Mouse (Mus musculus) neural tube, embryonic 14.5 days (tissue): ENCODE results near the gene Plin5. TPM values are rescaled to one million over a fixed set of nuclear protein-coding genes. Genes with fewer than 3 reads are reported as not detected.

Source experiments
- ATAC-seq: fragments of 200-750 bp; cut with Nextera tagmentation; 2 replicates; pipeline ENCODE4 v1.8.0; 2017; ENCODE audit warnings: low read depth, mild to moderate bottlenecking, moderate TSS enrichment, moderate library complexity
- H3K27ac ChIP-seq: fragments of 300-500 bp; sonication (generic); 2 replicates; pipeline ENCODE4 v1.5.1; 2014; ENCODE audit warnings: low read depth, mild to moderate bottlenecking, control low read depth, low read length, moderate library complexity, mixed read lengths
- H3K27me3 ChIP-seq: fragments of 300-500 bp; sonication (generic); 2 replicates; pipeline ENCODE4 v1.6.1; 2014; ENCODE audit warnings: low read length; ENCODE audit not compliant: control insufficient read depth, insufficient read depth
- H3K36me3 ChIP-seq: fragments of 300-500 bp; sonication (generic); 2 replicates; pipeline ENCODE4 v1.6.1; 2014; ENCODE audit warnings: low read length, mixed read lengths; ENCODE audit not compliant: control insufficient read depth, insufficient read depth
- H3K4me1 ChIP-seq: fragments of 300-500 bp; sonication (generic); 2 replicates; pipeline ENCODE4 v1.6.1; 2014; ENCODE audit warnings: low read length; ENCODE audit not compliant: control insufficient read depth, insufficient read depth
- H3K4me2 ChIP-seq: fragments of 300-500 bp; sonication (generic); 2 replicates; pipeline ENCODE4 v1.6.1; 2014; ENCODE audit warnings: mild to moderate bottlenecking, low read depth, low read length, control low read depth
- H3K4me3 ChIP-seq: fragments of 300-500 bp; sonication (generic); 2 replicates; pipeline ENCODE4 v1.5.1; 2014; ENCODE audit warnings: low read depth, low read length, control low read depth, mixed read lengths
- H3K9ac ChIP-seq: fragments of 300-500 bp; sonication (generic); replicated peaks from 2 replicates; pipeline ENCODE4 v1.6.1; 2014; ENCODE audit warnings: low read depth, mild to moderate bottlenecking, control low read depth, low read length, mixed read lengths
- H3K9me3 ChIP-seq: fragments of 300-500 bp; sonication (generic); 2 replicates; pipeline ENCODE4 v1.6.1; 2016; ENCODE audit warnings: low read length; ENCODE audit not compliant: control insufficient read depth
- WGBS: fragments of 180-500 bp; shearing (Covaris S2); extraction: QIAGEN DNeasy Blood & Tissue Kit; methylation state at CpG from one replicate; pipeline ENCODE4 v1.1.7; 2014; 5-methylcytosine and 5-hydroxymethylcytosine counted together
- polyA plus RNA-seq: library from polyadenylated mRNA; unstranded; fragments of >200 nt; fragmentation: Nextera tagmentation; extraction: Ambion mirVana; gene quantifications from 2 replicates; pipeline ENCODE4 v1.2.1, GENCODE M21; 2014

The Plin5 gene
- polyA plus RNA-seq, 1 experiment from 2014 or later: 1.9 TPM

DNA sequence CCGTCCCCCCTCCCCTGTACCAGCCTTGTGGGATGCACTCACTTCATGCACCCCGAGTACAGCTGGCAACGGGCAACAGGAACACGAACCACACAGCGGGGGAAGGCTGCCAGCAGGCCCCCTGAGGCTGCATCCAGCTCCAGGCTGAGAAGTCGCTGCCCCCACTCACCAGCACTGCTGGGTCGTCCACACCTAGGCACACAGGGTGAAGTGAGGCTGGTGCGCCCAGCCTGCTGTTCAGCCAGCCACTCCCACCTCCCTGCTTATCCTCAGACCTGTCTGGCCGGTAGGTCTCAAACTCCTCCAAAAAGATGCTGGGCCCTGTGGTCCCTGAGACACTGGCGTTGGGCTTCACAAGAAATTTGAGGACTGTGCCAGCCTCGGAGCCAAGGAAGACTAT lies 8.8 kb upstream of the Plin5 start:
- H3K27me3 ChIP-seq: peaks cover 24% of the 10 kb centered on the region
- ATAC-seq: no peak
- peaks cover 8% of the 10 kb centered on the region for H3K9me3 ChIP-seq
- no peaks in the 10 kb centered on the region for H3K4me1 ChIP-seq
- no peak overlapping the region for H3K9ac ChIP-seq
- WGBS: 72% methylated on average over 11 of the region's 11 CpGs
- H3K4me3 ChIP-seq: no peak overlapping the region
- H3K4me2 ChIP-seq: no peak overlapping the region
- peaks cover 44% of the 10 kb centered on the region for H3K36me3 ChIP-seq
- H3K27ac ChIP-seq: no peak overlapping the region

DNA sequence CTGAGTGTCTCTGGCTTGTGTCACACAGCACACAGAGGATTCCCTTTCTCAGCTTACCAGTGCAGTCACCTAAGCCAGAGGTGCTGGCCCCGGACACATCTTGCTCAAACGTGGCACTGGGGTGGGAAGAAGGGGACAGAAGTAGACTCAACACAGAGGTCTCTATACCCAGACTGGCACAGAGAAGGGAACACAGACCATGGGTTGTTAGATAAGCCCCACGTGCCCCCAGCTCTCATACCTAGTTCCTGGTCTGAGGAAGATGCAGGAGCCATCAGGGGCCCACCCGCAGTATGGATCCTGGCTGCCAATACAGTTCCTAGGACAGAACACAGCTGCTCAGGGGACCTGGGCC lies 7.9 kb upstream of the Plin5 start:
- Histone ChIP-seq H3K4me3 (no peak overlapping the region), H3K9ac (no peak overlapping the region), H3K27me3 (peaks cover 33% of the 10 kb centered on the region), H3K36me3 (peaks cover 35% of the 10 kb centered on the region), H3K4me1 (no peaks in the 10 kb centered on the region), H3K27ac (no peak overlapping the region), H3K4me2 (no peak overlapping the region), H3K9me3 (peaks cover 8% of the 10 kb centered on the region)
- ATAC-seq: no peak
- 94% methylated on average over 4 of the region's 4 CpGs for WGBS

DNA sequence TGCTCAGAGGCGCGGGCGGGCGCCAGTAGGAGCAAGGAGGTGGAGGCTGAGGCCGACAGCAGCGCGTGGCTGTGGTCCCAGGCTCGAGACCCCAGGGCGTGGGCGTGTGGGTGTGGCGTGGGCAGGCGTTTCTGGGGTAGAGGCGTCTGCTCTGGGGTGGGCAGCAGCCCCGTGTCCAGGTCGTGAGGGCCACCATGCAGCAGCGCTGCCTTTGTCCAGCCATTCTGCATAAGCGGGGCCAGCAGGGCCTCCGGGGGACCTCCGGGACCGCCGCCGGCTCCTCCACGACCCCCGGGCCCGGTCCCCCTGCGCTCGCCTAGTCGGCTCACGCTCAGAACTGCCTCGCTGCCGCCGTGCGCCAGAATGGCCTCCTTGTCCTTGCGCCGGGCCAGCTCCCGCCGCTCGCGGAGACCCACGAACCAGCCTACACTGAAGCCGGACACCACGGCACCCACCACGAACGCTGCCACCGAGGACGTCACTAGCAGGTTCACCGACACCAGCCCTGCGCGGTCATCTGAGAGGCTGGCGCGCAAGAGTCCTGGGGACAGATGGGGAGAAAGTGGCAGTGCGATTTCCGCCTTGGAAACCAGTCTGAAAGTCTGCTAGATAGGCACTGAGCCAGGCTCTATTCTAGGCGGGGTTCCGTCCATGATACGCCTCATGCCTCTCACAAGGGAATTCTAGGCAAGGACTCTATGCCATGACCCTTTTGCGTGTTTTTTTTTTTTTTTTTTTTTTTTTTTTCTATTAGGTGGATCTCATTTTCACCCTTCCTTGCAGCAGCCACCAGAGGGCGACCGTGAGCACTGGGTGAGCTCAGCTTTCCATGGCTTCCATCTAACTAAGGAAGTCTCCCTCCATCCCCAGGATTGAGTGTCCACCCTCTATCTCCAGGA lies 7.2 kb upstream of the Plin5 start:
- peaks cover 8% of the 10 kb centered on the region for H3K9me3 ChIP-seq
- H3K4me3 ChIP-seq: peak overlapping the region; percentile 12; the same call in 1 of the 2 replicates
- peaks cover 40% of the 10 kb centered on the region for H3K27me3 ChIP-seq
- H3K36me3 ChIP-seq: peaks cover 34% of the 10 kb centered on the region
- WGBS: 10% methylated on average over 55 of the region's 59 CpGs
- peak overlapping the region; percentile 31 for H3K4me2 ChIP-seq
- H3K27ac ChIP-seq: no peak overlapping the region
- H3K9ac ChIP-seq: no peak overlapping the region
- no peak for ATAC-seq
- no peaks in the 10 kb centered on the region for H3K4me1 ChIP-seq

DNA sequence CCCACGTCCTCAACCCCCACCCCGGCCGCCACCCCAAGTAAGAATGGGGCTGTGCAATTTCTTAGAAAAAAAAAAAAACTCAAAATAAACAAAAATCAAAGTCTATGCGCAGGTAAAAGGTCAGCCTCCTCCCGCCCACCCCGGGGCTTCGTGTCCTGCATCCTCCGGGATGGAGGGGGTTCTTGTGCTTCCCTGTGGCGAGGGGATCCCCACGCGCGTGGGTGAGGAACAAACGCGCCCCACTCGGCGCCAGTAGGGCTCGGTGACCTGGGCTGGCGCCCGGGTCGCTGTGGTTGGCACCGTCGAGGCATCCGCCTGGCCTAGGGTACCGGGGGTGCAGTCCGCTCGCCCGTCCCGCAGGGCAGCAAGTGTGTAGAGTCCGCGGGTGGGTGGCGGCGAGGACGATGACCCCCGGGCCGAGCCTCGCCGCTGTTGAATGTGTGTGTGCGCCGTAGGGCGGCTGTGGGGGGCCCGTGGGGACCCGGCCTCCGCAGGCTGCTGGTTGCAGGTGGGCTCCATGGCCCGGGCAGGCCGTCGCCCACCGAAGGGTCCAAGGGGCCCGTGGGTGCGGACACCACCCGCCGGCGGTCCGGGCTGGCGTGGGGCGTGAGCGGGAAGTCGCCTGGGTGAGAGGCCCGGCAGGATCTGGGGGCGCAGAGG lies 6.4 kb upstream of the Plin5 start:
- Histone ChIP-seq H3K27me3 (peaks cover 44% of the 10 kb centered on the region), H3K9me3 (peaks cover 8% of the 10 kb centered on the region), H3K9ac (no peak overlapping the region), H3K36me3 (peaks cover 34% of the 10 kb centered on the region), H3K4me3 (peak overlapping the region; percentile 12; the same call in 1 of the 2 replicates), H3K4me2 (no peak overlapping the region; the same call in 1 of the 2 replicates), H3K4me1 (no peaks in the 10 kb centered on the region), H3K27ac (no peak overlapping the region)
- ATAC-seq: no peak
- WGBS: 50% methylated on average over 38 of the region's 59 CpGs

DNA sequence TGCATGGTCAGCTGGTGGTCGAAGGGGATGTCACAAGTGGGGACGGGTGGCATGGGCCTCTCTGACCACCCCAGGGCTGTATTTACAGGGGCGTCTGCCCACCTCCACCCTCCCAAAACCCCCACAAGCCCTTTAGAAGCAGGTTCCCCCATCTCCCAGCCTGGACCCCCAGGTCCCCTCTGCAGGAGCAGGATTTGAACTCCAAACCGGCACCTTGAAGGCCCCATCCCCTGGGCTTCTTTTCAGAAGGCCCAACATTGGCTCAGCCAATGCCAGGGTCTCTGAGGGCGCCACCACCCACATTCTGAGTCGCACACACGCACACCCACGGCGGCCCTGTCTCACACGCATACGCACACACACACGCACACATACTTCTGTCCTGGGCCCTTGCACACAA lies 5.8 kb upstream of the Plin5 start:
- H3K27me3 ChIP-seq: peaks cover 51% of the 10 kb centered on the region

DNA sequence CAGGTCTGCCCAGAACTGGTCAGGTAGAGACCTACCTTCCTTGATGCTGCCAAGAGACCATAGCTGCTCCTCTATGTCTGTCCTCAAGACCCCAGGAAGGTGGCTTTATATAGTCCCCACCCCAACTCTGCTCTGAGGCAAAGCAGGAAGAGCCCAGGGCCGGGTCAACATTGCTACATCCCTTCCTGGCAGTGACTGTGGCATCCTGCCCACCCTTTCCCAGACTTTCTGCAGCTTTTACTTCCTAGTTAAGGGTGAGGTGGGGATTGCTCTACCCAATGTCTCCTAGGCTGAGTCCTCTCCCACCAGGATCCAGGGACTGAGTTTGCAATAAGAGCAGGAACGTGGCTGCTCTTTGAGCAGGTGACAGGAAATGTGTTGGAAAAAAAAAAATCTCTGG lies 4.4 kb upstream of the Plin5 start, which contains the start of gene Lrg1:
Gene Lrg1 (minus strand): TSS at position 176 of the 400 bp plus-strand sequence.
- peaks cover 8% of the 10 kb centered on the region for H3K9me3 ChIP-seq
- H3K4me2 ChIP-seq: no peak within 1 kb of the TSS
- H3K4me1 ChIP-seq: no peaks in the 10 kb centered on the region
- ATAC-seq: no peak
- peaks cover 52% of the 10 kb centered on the region for H3K27me3 ChIP-seq
- H3K27ac ChIP-seq: no peak within 1 kb of the TSS
- H3K4me3 ChIP-seq: no peak within 1 kb of the TSS
- 61% methylated on average over 2 of the region's 2 CpGs for WGBS
- H3K9ac ChIP-seq: no peak within 1 kb of the TSS
- H3K36me3 ChIP-seq: peaks cover 19% of the 10 kb centered on the region

More for the DNA sequence above, 5.8 kb upstream of the Plin5 start:
- WGBS: 89% methylated on average over 12 of the region's 12 CpGs
- Histone ChIP-seq H3K9me3 (peaks cover 8% of the 10 kb centered on the region), H3K4me1 (no peaks in the 10 kb centered on the region), H3K4me2 (no peak overlapping the region), H3K36me3 (peaks cover 30% of the 10 kb centered on the region), H3K4me3 (no peak overlapping the region), H3K9ac (no peak overlapping the region), H3K27ac (no peak overlapping the region)
- ATAC-seq: no peak

DNA sequence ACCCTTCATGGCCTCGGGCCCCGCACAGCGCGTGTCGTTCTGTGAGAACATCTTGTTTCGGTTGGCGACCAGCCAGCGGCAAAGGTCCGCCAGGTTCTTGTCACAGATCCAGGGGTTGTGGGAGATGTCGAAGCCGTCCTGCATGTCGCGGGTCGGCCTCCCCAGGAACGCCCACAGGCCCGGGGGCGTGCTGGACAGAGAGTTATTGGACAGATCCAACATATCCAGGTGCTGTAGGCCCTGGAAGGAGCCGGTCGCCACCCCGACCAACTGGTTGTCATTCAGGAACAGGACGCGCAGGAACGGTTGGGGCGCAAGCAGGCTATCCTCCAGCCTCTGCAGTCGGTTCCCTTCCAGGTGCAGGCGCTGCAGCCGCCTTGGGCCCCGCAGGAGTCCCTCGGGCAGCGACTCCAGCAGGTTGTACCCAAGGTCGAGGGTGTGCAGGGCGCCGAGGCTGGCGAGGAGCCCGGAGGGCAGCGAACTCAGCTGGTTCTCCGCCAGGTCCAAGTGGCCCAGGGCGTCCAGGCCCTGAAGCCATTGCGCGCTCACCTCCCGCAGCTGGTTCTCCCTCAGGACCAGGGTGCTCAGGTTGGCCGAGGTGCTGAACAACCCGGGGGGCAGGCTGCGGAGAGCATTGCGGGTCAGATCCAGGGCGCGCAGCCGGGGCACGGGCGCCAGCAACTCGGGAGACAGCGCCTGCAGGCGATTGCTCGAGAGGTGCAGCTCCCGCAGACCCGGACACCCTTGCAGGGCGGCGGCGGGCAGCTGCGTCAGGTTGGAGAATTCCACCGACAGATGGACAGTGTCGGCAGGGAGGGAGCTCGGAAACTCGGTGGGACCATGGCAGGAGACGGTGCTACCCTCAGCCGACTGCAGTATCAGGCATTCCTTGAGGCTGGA lies 2.8 kb upstream of the Plin5 start:
- Histone ChIP-seq H3K9me3 (peaks cover 8% of the 10 kb centered on the region), H3K4me3 (no peak overlapping the region), H3K4me2 (no peak overlapping the region), H3K27ac (no peak overlapping the region), H3K4me1 (no peaks in the 10 kb centered on the region), H3K9ac (no peak overlapping the region), H3K36me3 (peaks cover 10% of the 10 kb centered on the region), H3K27me3 (peaks cover 51% of the 10 kb centered on the region)
- ATAC-seq: no peak
- 6% methylated on average over 66 of the region's 66 CpGs for WGBS

DNA sequence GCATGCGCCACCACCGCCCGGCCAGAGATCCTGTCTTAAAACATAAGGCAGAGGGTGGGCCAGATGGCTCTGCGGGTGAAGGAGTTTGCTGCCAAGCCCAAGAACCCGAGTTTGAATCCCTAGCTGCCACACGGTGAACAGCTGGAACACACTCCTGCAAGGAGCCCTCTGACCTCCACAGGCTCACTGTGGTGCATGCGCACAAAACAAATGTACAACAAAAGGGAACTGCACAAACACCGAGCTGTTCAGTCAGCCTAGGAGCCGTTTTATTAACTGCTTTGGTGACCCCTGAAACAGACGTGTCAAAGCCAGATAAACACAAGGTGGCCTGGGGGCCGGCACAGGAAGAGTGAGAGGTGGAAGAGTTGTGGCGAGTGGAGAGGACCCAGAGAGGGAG lies 2.0 kb upstream of the Plin5 start:
- ATAC-seq: no peak
- no peak overlapping the region for H3K4me2 ChIP-seq
- no peak overlapping the region for H3K27ac ChIP-seq
- no peaks in the 10 kb centered on the region for H3K4me1 ChIP-seq
- no peak overlapping the region for H3K9ac ChIP-seq
- no peak overlapping the region for H3K4me3 ChIP-seq
- H3K9me3 ChIP-seq: peaks cover 8% of the 10 kb centered on the region
- 38% methylated on average over 12 of the region's 12 CpGs for WGBS
- H3K36me3 ChIP-seq: peaks cover 9% of the 10 kb centered on the region
- H3K27me3 ChIP-seq: peaks cover 46% of the 10 kb centered on the region
